ENCODE assay signal across 17 mouse cellular contexts in the genomic region with DNA sequence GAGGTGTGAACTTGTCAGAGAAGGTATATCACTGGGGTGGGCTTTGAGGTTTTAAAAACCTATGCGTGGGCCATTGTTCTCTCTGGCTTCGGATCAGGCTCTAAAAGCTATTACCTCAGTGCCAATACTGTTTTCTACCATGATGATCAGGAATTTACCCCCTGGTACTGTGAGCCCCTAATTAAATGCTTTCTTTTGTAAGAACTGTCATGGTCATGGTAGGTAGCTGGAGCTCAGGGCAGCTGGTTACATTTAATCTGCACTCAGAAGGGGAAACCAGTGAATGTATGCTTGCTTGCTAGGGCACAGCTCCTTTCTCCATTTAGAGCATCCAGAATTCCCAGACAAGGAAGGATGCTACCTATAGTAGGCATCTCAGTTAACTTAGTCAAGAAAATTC.
"Had no signal": no experiment of that assay in that cellular context is flagged by ENCODE, and none has a peak within 500 bp of the region (broad histone marks: within the 10 kb centered on the region; RNA-seq: fewer than 3 reads in every experiment).

No protein-coding gene starts in this region.

- H3K27me3 ChIP-seq: lung, embryonic 15.5 days; megakaryocyte, embryonic 14.5 days; midbrain, embryonic 12.5 days; neural tube, embryonic 12.5 days; stomach, embryonic 15.5 days had no signal

- H3K27ac ChIP-seq: lung, embryonic 15.5 days; macrophage; midbrain, embryonic 12.5 days; neural tube, embryonic 12.5 days; stomach, embryonic 15.5 days; stomach, postnatal 0 days had no signal

- H3K36me3 ChIP-seq: lung, embryonic 15.5 days; midbrain, embryonic 12.5 days; neural tube, embryonic 12.5 days; stomach, embryonic 15.5 days had no signal

- H3K4me2 ChIP-seq: lung, embryonic 15.5 days; midbrain, embryonic 12.5 days; neural tube, embryonic 12.5 days; stomach, embryonic 15.5 days had no signal

- H3K4me1 ChIP-seq: lung, embryonic 15.5 days; megakaryocyte, embryonic 14.5 days; neural tube, embryonic 12.5 days; stomach, embryonic 15.5 days had no signal

- H3K4me3 ChIP-seq: lung, embryonic 15.5 days; megakaryocyte, embryonic 14.5 days; midbrain, embryonic 12.5 days; neural tube, embryonic 12.5 days; stomach, embryonic 15.5 days had no signal

- H3K9ac ChIP-seq: liver, postnatal 0 days; lung, embryonic 15.5 days; midbrain, embryonic 12.5 days; neural tube, embryonic 12.5 days; stomach, embryonic 15.5 days had no signal

- ATAC-seq: liver, postnatal 0 days; lung, postnatal 0 days had no signal

- DNase-seq: liver, postnatal 0 days; lung, adult 2 months; lung, postnatal 14 days; lung, postnatal 36 days; midbrain, embryonic 14.5 days; right cerebral cortex, postnatal 14 days; thymus, adult 2 months; thymus, postnatal 25 days; thymus, postnatal 4 days had no signal

- H3K9me3 ChIP-seq: lung, embryonic 15.5 days; megakaryocyte, embryonic 14.5 days; midbrain, embryonic 12.5 days; neural tube, embryonic 12.5 days; stomach, embryonic 15.5 days had no signal
